Comparison of ENCODE assay signal across 8 mouse cellular contexts in the genomic region with DNA sequence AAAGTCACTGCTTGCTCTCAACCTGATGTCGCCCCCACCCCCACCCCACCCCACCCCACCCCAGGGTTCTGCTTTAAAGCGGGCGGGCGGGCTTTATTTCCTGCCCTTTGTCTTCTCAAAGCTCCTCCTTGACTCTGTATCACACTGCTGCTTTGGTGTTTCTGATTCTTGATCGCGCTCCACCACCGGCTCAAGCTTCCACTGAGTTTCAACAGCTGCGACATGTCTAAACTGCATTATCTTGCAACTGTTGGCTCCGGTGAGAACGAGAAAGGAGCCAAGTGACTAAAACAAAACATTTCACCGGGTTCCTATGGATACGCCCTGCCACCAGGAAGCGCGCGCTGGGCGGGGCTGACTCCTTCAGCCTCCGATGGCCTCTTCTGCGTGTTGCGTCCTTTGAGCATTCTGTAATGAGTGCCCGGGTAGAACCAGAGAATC. TPM values are rescaled to one million over a fixed set of nuclear protein-coding genes. Genes with fewer than 3 reads are reported as not detected.
DNase-seq lines count a peak whose midpoint lies in the region; ATAC-seq and TF ChIP-seq lines count a peak whose summit lies in the region.

No protein-coding gene starts in this region.

- peak; percentile 87 for ATAC-seq in CD4-positive, CD25-positive, alpha-beta regulatory T cell, adult 4 months
- ATAC-seq in intestine, postnatal 0 days, result peak; percentile 89
- peak; percentile 86 for ATAC-seq in liver, embryonic 15.5 days (ENCODE audit: insufficient read depth)

- WGBS in embryonic facial prominence, embryonic 10.5 days, result under 1% methylated on average over 20 of the region's 20 CpGs
- under 1% methylated on average over 19 of the region's 20 CpGs for WGBS in heart, adult 2 months
- under 1% methylated on average over 20 of the region's 20 CpGs for WGBS in intestine, postnatal 0 days
- WGBS in liver, embryonic 15.5 days (ENCODE audit: insufficient replicate concordance), result under 1% methylated on average over 20 of the region's 20 CpGs

- TF ChIP-seq POLR2A in heart, adult 2 months (IDR thresholded peaks at IDR 0.05; ENCODE audit: insufficient read depth, low read depth, low read length), result peak; percentile 44; the same call in 1 of the 2 replicates

- no peaks in the 10 kb centered on the region for H3K27me3 ChIP-seq in embryonic facial prominence, embryonic 10.5 days (replicated peaks; ENCODE audit: low read depth, poor library complexity, severe bottlenecking)
- no peaks in the 10 kb centered on the region for H3K27me3 ChIP-seq in heart, adult 2 months (ENCODE audit: control insufficient read depth, insufficient read depth, low read length)
- no peaks in the 10 kb centered on the region for H3K27me3 ChIP-seq in intestine, postnatal 0 days (replicated peaks; ENCODE audit: control insufficient read depth, insufficient read depth, low read length)
- H3K27me3 ChIP-seq in liver, embryonic 15.5 days, result 0 out of 2 replicates have a peak, but pooled peaks cover 3% of the 10 kb centered on the region

- no peaks in the 10 kb centered on the region for H3K79me2 ChIP-seq in heart, adult 2 months (replicated peaks; ENCODE audit: control insufficient read depth, insufficient read depth, low read length)

- H3K36me3 ChIP-seq in embryonic facial prominence, embryonic 10.5 days (replicated peaks), result no peaks in the 10 kb centered on the region
- no peaks in the 10 kb centered on the region for H3K36me3 ChIP-seq in heart, adult 2 months (ENCODE audit: control insufficient read depth, insufficient read depth, low read length)
- no peaks in the 10 kb centered on the region for H3K36me3 ChIP-seq in intestine, postnatal 0 days (ENCODE audit: control insufficient read depth, insufficient read depth)
- no peaks in the 10 kb centered on the region for H3K36me3 ChIP-seq in liver, embryonic 15.5 days (replicated peaks)

- peak overlapping the region; percentile 86 for H3K27ac ChIP-seq in embryonic facial prominence, embryonic 10.5 days (replicated peaks)
- H3K27ac ChIP-seq in heart, adult 2 months, result peak overlapping the region; percentile 83
- H3K27ac ChIP-seq in intestine, postnatal 0 days (ENCODE audit: low read depth, low read length), result peak overlapping the region; percentile 10
- H3K27ac ChIP-seq in liver, embryonic 15.5 days (replicated peaks), result 0 out of 2 replicates have a peak overlapping the region, but pooled peaks have one; percentile 29

- no peaks in the 10 kb centered on the region for H3K9me3 ChIP-seq in embryonic facial prominence, embryonic 10.5 days
- H3K9me3 ChIP-seq in intestine, postnatal 0 days (ENCODE audit: control insufficient read depth), result no peaks in the 10 kb centered on the region
- H3K9me3 ChIP-seq in liver, embryonic 15.5 days (replicated peaks), result no peaks in the 10 kb centered on the region

- DNase-seq in adrenal gland, postnatal 14 days, result peak; percentile 74
- DNase-seq in embryonic facial prominence, embryonic 10.5 days (ENCODE audit: low spot score), result peak; percentile 79
- peak; percentile 82 to 85 for DNase-seq in heart, adult 2 months
- DNase-seq in naive thymus-derived CD4-positive, alpha-beta T cell, adult 2 months (ENCODE audit: low read depth), result peak; percentile 85
- peak; percentile 38 to 54 for DNase-seq in thymus, adult 18-20 months

- TF ChIP-seq CTCF in heart, adult 2 months (IDR thresholded peaks at IDR 0.05), result no peak
- no peak for TF ChIP-seq CTCF in intestine, postnatal 0 days (IDR thresholded peaks at IDR 0.05; ENCODE audit: low read depth)

- peak overlapping the region; percentile 81 for H3K4me2 ChIP-seq in intestine, postnatal 0 days (replicated peaks; ENCODE audit: low read depth)
- peak overlapping the region; percentile 77 for H3K4me2 ChIP-seq in liver, embryonic 15.5 days

- intact Hi-C loops in heart, adult 2 months (cut with DNase I), result no loop called here

- peak overlapping the region; percentile 69 for H3K4me3 ChIP-seq in embryonic facial prominence, embryonic 10.5 days
- peak overlapping the region; percentile 50 for H3K4me3 ChIP-seq in heart, adult 2 months
- peak overlapping the region; percentile 42 for H3K4me3 ChIP-seq in intestine, postnatal 0 days (ENCODE audit: low read depth, low read length)
- peak overlapping the region; percentile 61 for H3K4me3 ChIP-seq in liver, embryonic 15.5 days (replicated peaks)

- peak overlapping the region; percentile 62 for H3K9ac ChIP-seq in heart, adult 2 months (ENCODE audit: low read depth, low read length)
- peak overlapping the region; percentile 18 for H3K9ac ChIP-seq in intestine, postnatal 0 days (ENCODE audit: low read depth, low read length)
- H3K9ac ChIP-seq in liver, embryonic 15.5 days, result peak overlapping the region; percentile 35; the same call in 1 of the 2 replicates

- TF ChIP-seq EP300 in heart, adult 2 months (IDR thresholded peaks at IDR 0.05; ENCODE audit: insufficient read depth, low read depth, low read length), result peak; percentile 38; the same call in 1 of the 2 replicates

- peaks cover 6% of the 10 kb centered on the region; the same call in 1 of the 2 replicates for H3K4me1 ChIP-seq in embryonic facial prominence, embryonic 10.5 days
- H3K4me1 ChIP-seq in heart, adult 2 months (ENCODE audit: control insufficient read depth, insufficient read depth, low read length), result peaks cover 2% of the 10 kb centered on the region; the same call in 1 of the 2 replicates
- H3K4me1 ChIP-seq in intestine, postnatal 0 days (replicated peaks; ENCODE audit: control insufficient read depth, insufficient read depth, low read length), result 0 out of 2 replicates have a peak, but pooled peaks cover 3% of the 10 kb centered on the region
- H3K4me1 ChIP-seq in liver, embryonic 15.5 days (replicated peaks), result peaks cover 17% of the 10 kb centered on the region

RNA-seq across cellular contexts. Expression of gene Gpr180, which starts 43.2 kb away (rescaled TPM):
- 1 to 10 TPM; 5.2 to 5.8 TPM for polyA plus RNA-seq in CD4-positive, CD25-positive, alpha-beta regulatory T cell, adult 4 months (2017; shearing (Covaris generic))
- total RNA-seq in adrenal gland, postnatal 14 days (2021), result 25.3 and 26.0 TPM in 2 replicates
- 40.9 and 44.6 TPM in 2 replicates for polyA plus RNA-seq in embryonic facial prominence, embryonic 10.5 days (2016; fragmentation: Nextera tagmentation; extraction: Ambion mirVana)
- 10 to 100 TPM; 19.9 TPM for total RNA-seq in heart, adult 2 months (2021)
- polyA plus RNA-seq in heart, adult 2 months (2012; rRNA removed), result 25.8 and 35.2 TPM in 2 replicates
- 27.2 and 27.5 TPM in 2 replicates for polyA plus RNA-seq in intestine, postnatal 0 days (2015; fragmentation: Nextera tagmentation; extraction: Ambion mirVana)
- 12.0 and 13.1 TPM in 2 replicates for polyA plus RNA-seq in liver, embryonic 15.5 days (2015; fragmentation: Nextera tagmentation; extraction: Ambion mirVana)

RNA-seq across cellular contexts. Expression of gene Tgds, which starts 47.6 kb away (rescaled TPM):
- 10 to 100 TPM; 29.4 to 37.5 TPM for polyA plus RNA-seq in CD4-positive, CD25-positive, alpha-beta regulatory T cell, adult 4 months (2017; shearing (Covaris generic))
- total RNA-seq in adrenal gland, postnatal 14 days (2021), result 22.0 and 22.4 TPM in 2 replicates
- polyA plus RNA-seq in embryonic facial prominence, embryonic 10.5 days (2016; fragmentation: Nextera tagmentation; extraction: Ambion mirVana), result 32.3 and 32.8 TPM in 2 replicates
- total RNA-seq in heart, adult 2 months (2021), result 10 to 100 TPM in 1 of 2 experiments, 1 to 10 TPM in 1; 8.7 to 10.3 TPM
- 6.4 and 11.4 TPM in 2 replicates for polyA plus RNA-seq in heart, adult 2 months (2012; rRNA removed)
- 29.4 and 31.6 TPM in 2 replicates for polyA plus RNA-seq in intestine, postnatal 0 days (2015; fragmentation: Nextera tagmentation; extraction: Ambion mirVana)
- 13.3 and 13.5 TPM in 2 replicates for polyA plus RNA-seq in liver, embryonic 15.5 days (2015; fragmentation: Nextera tagmentation; extraction: Ambion mirVana)

RNA-seq across cellular contexts. Expression of gene Sox21, which starts 56.7 kb away (rescaled TPM):
- polyA plus RNA-seq in CD4-positive, CD25-positive, alpha-beta regulatory T cell, adult 4 months (2017; shearing (Covaris generic)), result not detected
- not detected in 2 replicates for total RNA-seq in adrenal gland, postnatal 14 days (2021)
- polyA plus RNA-seq in embryonic facial prominence, embryonic 10.5 days (2016; fragmentation: Nextera tagmentation; extraction: Ambion mirVana), result 2.5 and 3.2 TPM in 2 replicates
- total RNA-seq in heart, adult 2 months (2021), result not detected
- polyA plus RNA-seq in heart, adult 2 months (2012; rRNA removed), result 0.21 TPM in 1 of 2 replicates, not detected in the other
- polyA plus RNA-seq in intestine, postnatal 0 days (2015; fragmentation: Nextera tagmentation; extraction: Ambion mirVana), result 0.07 and 0.13 TPM in 2 replicates
- polyA plus RNA-seq in liver, embryonic 15.5 days (2015; fragmentation: Nextera tagmentation; extraction: Ambion mirVana), result not detected in 2 replicates

Comparison
In these comparisons a context has a peak if more than half of its experiments do, and no peak if none do; other contexts are left out.
1. Peak in every context shown above with its lines: DNase-seq, ATAC-seq, H3K4me3 ChIP-seq and H3K27ac ChIP-seq.
2. H3K27ac ChIP-seq: peak in every context shown above with its lines; median percentile 86 in embryonic facial prominence, embryonic 10.5 days; 83 in heart, adult 2 months; 29 in liver, embryonic 15.5 days; 10 in intestine, postnatal 0 days.